Mouse (Mus musculus): ENCODE measurements around the gene Trim59. TPM values are rescaled to one million over a fixed set of nuclear protein-coding genes. Genes with fewer than 3 reads are reported as not detected.
A peak's percentile ranks its signal among the peaks of the same experiment; 100 is the strongest.
"Not testable (repeated sequence)": the region's sequence is repeated elsewhere in the genome, so short reads cannot be mapped to it uniquely, and the experiment has no call there.

Gene Trim59
- polyA plus RNA-seq, 1 experiment from 2014 or later: 193 TPM

GRCm38 (mm10) chr3:69041298-69041697 is 3.3 kb downstream of the Trim59 start:
- Histone ChIP-seq H3K36me3 (replicated peaks) (peaks cover 66% of the 10 kb centered on the region), H3K4me3 (peak overlapping the region; percentile 86), H3K27me3 (replicated peaks; ENCODE audit: low read depth, poor library complexity, severe bottlenecking) (no peaks in the 10 kb centered on the region), H3K4me1 (peaks cover 40% of the 10 kb centered on the region), H3K9me3 (no peaks in the 10 kb centered on the region), H3K27ac (replicated peaks) (no peak overlapping the region)
- WGBS: 74% methylated on average over 5 of the region's 5 CpGs
- no peak for DNase-seq (ENCODE audit: low spot score)

- Histone ChIP-seq H3K36me3 (replicated peaks) (peaks cover 78% of the 10 kb centered on the region), H3K4me1 (peaks cover 29% of the 10 kb centered on the region), H3K9me3 (no peaks in the 10 kb centered on the region), H3K27ac (replicated peaks) (no peak overlapping the region), H3K4me3 (peak overlapping the region; percentile 86), H3K27me3 (replicated peaks; ENCODE audit: low read depth, poor library complexity, severe bottlenecking) (no peaks in the 10 kb centered on the region)
- no peak for DNase-seq (ENCODE audit: low spot score)
- 86% methylated on average over 2 of the region's 2 CpGs for WGBS
Measured at GRCm38 (mm10) chr3:69040105-69040504, 4.5 kb downstream of the Trim59 start.

- no peaks in the 10 kb centered on the region for H3K27me3 ChIP-seq (replicated peaks; ENCODE audit: low read depth, poor library complexity, severe bottlenecking)
- H3K27ac ChIP-seq (replicated peaks): no peak overlapping the region
- WGBS: 98% methylated on average over 1 of the region's 1 CpGs
- peaks cover 100% of the 10 kb centered on the region for H3K36me3 ChIP-seq (replicated peaks)
- H3K9me3 ChIP-seq: no peaks in the 10 kb centered on the region
- no peak for DNase-seq (ENCODE audit: low spot score)
- no peak overlapping the region for H3K4me3 ChIP-seq
- H3K4me1 ChIP-seq: no peaks in the 10 kb centered on the region
Measured at GRCm38 (mm10) chr3:69026133-69026783, 18.3 kb downstream of the Trim59 start.

GRCm38 (mm10) chr3:69020764-69021163 is 23.8 kb downstream of the Trim59 start:
- Histone ChIP-seq H3K27ac (replicated peaks) (no peak overlapping the region), H3K36me3 (replicated peaks) (peaks cover 99% of the 10 kb centered on the region)
- DNase-seq (ENCODE audit: low spot score): no peak

GRCm38 (mm10) chr3:69020285-69020684 is 24.3 kb downstream of the Trim59 start:
- no peaks in the 10 kb centered on the region for H3K27me3 ChIP-seq (replicated peaks; ENCODE audit: low read depth, poor library complexity, severe bottlenecking)
- H3K36me3 ChIP-seq (replicated peaks): peaks cover 99% of the 10 kb centered on the region
- no peaks in the 10 kb centered on the region for H3K4me1 ChIP-seq
- no peaks in the 10 kb centered on the region for H3K9me3 ChIP-seq
- H3K4me3 ChIP-seq: no peak overlapping the region
- 94% methylated on average over 2 of the region's 2 CpGs for WGBS
- H3K27ac ChIP-seq (replicated peaks): no peak overlapping the region
- DNase-seq (ENCODE audit: low spot score): no peak

More at GRCm38 (mm10) chr3:69020764-69021163, 23.8 kb downstream of the Trim59 start:
- Histone ChIP-seq H3K4me1 (no peaks in the 10 kb centered on the region), H3K27me3 (replicated peaks; ENCODE audit: low read depth, poor library complexity, severe bottlenecking) (no peaks in the 10 kb centered on the region), H3K9me3 (no peaks in the 10 kb centered on the region), H3K4me3 (no peak overlapping the region)

- WGBS: 94% methylated on average over 2 of the region's 2 CpGs
- not testable (repeated sequence) for H3K9me3 ChIP-seq; H3K27ac ChIP-seq (replicated peaks); H3K4me3 ChIP-seq; H3K27me3 ChIP-seq (replicated peaks; ENCODE audit: low read depth, poor library complexity, severe bottlenecking); DNase-seq (ENCODE audit: low spot score); H3K4me1 ChIP-seq
- H3K36me3 ChIP-seq (replicated peaks): peaks cover 99% of the 10 kb centered on the region
Measured at GRCm38 (mm10) chr3:69018635-69019034, 25.9 kb downstream of the Trim59 start.

GRCm38 (mm10) chr3:69017181-69017580 is 27.4 kb downstream of the Trim59 start:
- no peaks in the 10 kb centered on the region for H3K27me3 ChIP-seq (replicated peaks; ENCODE audit: low read depth, poor library complexity, severe bottlenecking)
- no peak for DNase-seq (ENCODE audit: low spot score)
- H3K4me3 ChIP-seq: no peak overlapping the region
- peaks cover 99% of the 10 kb centered on the region for H3K36me3 ChIP-seq (replicated peaks)
- H3K4me1 ChIP-seq: no peaks in the 10 kb centered on the region
- no peaks in the 10 kb centered on the region for H3K9me3 ChIP-seq
- WGBS: 93% methylated on average over 3 of the region's 3 CpGs
- H3K27ac ChIP-seq (replicated peaks): no peak overlapping the region

GRCm38 (mm10) chr3:69008873-69009272 is 35.7 kb downstream of the Trim59 start:
- Histone ChIP-seq H3K27me3 (replicated peaks; ENCODE audit: low read depth, poor library complexity, severe bottlenecking) (no peaks in the 10 kb centered on the region), H3K4me1 (peaks cover 17% of the 10 kb centered on the region), H3K36me3 (replicated peaks) (peaks cover 47% of the 10 kb centered on the region), H3K27ac (replicated peaks) (no peak overlapping the region), H3K9me3 (no peaks in the 10 kb centered on the region), H3K4me3 (no peak overlapping the region)
- no peak for DNase-seq (ENCODE audit: low spot score)
- 93% methylated on average over 2 of the region's 2 CpGs for WGBS

GRCm38 (mm10) chr3:69006246-69006760 is 38.3 kb downstream of the Trim59 start:
- peak overlapping the region; percentile 99 for H3K27ac ChIP-seq (replicated peaks)
- no peaks in the 10 kb centered on the region for H3K9me3 ChIP-seq
- H3K27me3 ChIP-seq (replicated peaks; ENCODE audit: low read depth, poor library complexity, severe bottlenecking): no peaks in the 10 kb centered on the region
- no peak for DNase-seq (ENCODE audit: low spot score)
- peaks cover 17% of the 10 kb centered on the region for H3K4me1 ChIP-seq
- peak overlapping the region; percentile 99 for H3K4me3 ChIP-seq
- H3K36me3 ChIP-seq (replicated peaks): peaks cover 27% of the 10 kb centered on the region
- WGBS: 11% methylated on average over 21 of the region's 21 CpGs

GRCm38 (mm10) chr3:69005338-69006245 is 39.0 kb downstream of the Trim59 start:
- H3K27ac ChIP-seq (replicated peaks): peak overlapping the region; percentile 99
- no peaks in the 10 kb centered on the region for H3K27me3 ChIP-seq (replicated peaks; ENCODE audit: low read depth, poor library complexity, severe bottlenecking)
- DNase-seq (ENCODE audit: low spot score): peak; percentile 76
- peak overlapping the region; percentile 99 for H3K4me3 ChIP-seq
- under 1% methylated on average over 72 of the region's 72 CpGs for WGBS
- peaks cover 17% of the 10 kb centered on the region for H3K4me1 ChIP-seq
- H3K36me3 ChIP-seq (replicated peaks): peaks cover 26% of the 10 kb centered on the region
- H3K9me3 ChIP-seq: no peaks in the 10 kb centered on the region

GRCm38 (mm10) chr3:69004437-69005337 is 39.9 kb downstream of the Trim59 start, which contains the start of the genes Ift80 and Smc4:
Gene Ift80 (minus strand): TSS chr3:69004570.
Gene Smc4 (plus strand): TSS chr3:69004738.
- Histone ChIP-seq H3K9me3 (no peaks in the 10 kb centered on the region), H3K4me3 (peak within 1 kb of the TSS; percentile 99), H3K4me1 (peaks cover 17% of the 10 kb centered on the region), H3K36me3 (replicated peaks) (peaks cover 19% of the 10 kb centered on the region), H3K27ac (replicated peaks) (peak within 1 kb of the TSS; percentile 99), H3K27me3 (replicated peaks; ENCODE audit: low read depth, poor library complexity, severe bottlenecking) (no peaks in the 10 kb centered on the region)
- WGBS: under 1% methylated on average over 76 of the region's 76 CpGs
- peak; percentile 98 for DNase-seq (ENCODE audit: low spot score)

GRCm38 (mm10) chr3:69004055-69004436 is 40.5 kb downstream of the Trim59 start:
- no peak for DNase-seq (ENCODE audit: low spot score)
- no peaks in the 10 kb centered on the region for H3K9me3 ChIP-seq
- H3K27ac ChIP-seq (replicated peaks): peak overlapping the region; percentile 99
- H3K4me3 ChIP-seq: peak overlapping the region; percentile 99
- H3K4me1 ChIP-seq: peaks cover 17% of the 10 kb centered on the region
- 2% methylated on average over 7 of the region's 7 CpGs for WGBS
- no peaks in the 10 kb centered on the region for H3K27me3 ChIP-seq (replicated peaks; ENCODE audit: low read depth, poor library complexity, severe bottlenecking)
- H3K36me3 ChIP-seq (replicated peaks): peaks cover 13% of the 10 kb centered on the region

Measured in embryonic facial prominence, embryonic 10.5 days (tissue).